Comparison of ENCODE assay signal across 13 mouse cellular contexts in genomic region chr7:101696931-101697723, GRCm38 (mm10). TPM values are rescaled to one million over a fixed set of nuclear protein-coding genes. Genes with fewer than 3 reads are reported as not detected.
DNase-seq lines count a peak whose midpoint lies in the region; ATAC-seq lines count a peak whose summit lies in the region.
"Had no signal": no experiment of that assay in that cellular context is flagged by ENCODE, and none has a peak within 500 bp of the region (broad histone marks: within the 10 kb centered on the region; RNA-seq: fewer than 3 reads in every experiment).

No protein-coding gene starts in this region.

- H3K9ac ChIP-seq in hindbrain, embryonic 14.5 days = no peak overlapping the region
- H3K9ac ChIP-seq in hindbrain, embryonic 11.5 days (ENCODE audit: low read depth, low read length) = no peak overlapping the region
- H3K9ac ChIP-seq: kidney, embryonic 15.5 days; lung, embryonic 15.5 days had no signal

- H3K9me3 ChIP-seq in hindbrain, embryonic 14.5 days (ENCODE audit: control insufficient read depth, low read length) = no peaks in the 10 kb centered on the region
- H3K9me3 ChIP-seq in hindbrain, embryonic 11.5 days (ENCODE audit: control insufficient read depth, low read length) = no peaks in the 10 kb centered on the region
- H3K9me3 ChIP-seq: kidney, embryonic 15.5 days; lung, embryonic 15.5 days had no signal

- no peak overlapping the region for H3K4me2 ChIP-seq in hindbrain, embryonic 14.5 days (replicated peaks)
- H3K4me2 ChIP-seq in hindbrain, embryonic 11.5 days (replicated peaks; ENCODE audit: low read depth, low read length) = no peak overlapping the region
- H3K4me2 ChIP-seq: kidney, embryonic 15.5 days; lung, embryonic 15.5 days had no signal

- 0 out of 2 replicates have a peak, but pooled peaks cover 4% of the 10 kb centered on the region for H3K4me1 ChIP-seq in hindbrain, embryonic 14.5 days (replicated peaks; ENCODE audit: control insufficient read depth, insufficient read depth, low read length)
- H3K4me1 ChIP-seq in hindbrain, embryonic 11.5 days (replicated peaks; ENCODE audit: control insufficient read depth, insufficient read depth, low read length) = no peaks in the 10 kb centered on the region
- H3K4me1 ChIP-seq: lung, embryonic 15.5 days had no signal

- peak; percentile 40; the same call in 1 of the 2 replicates for ATAC-seq in hindbrain, embryonic 14.5 days (ENCODE audit: low FRiP score)
- ATAC-seq in hindbrain, embryonic 11.5 days (ENCODE audit: low FRiP score) = no peak
- peak; percentile 53 for ATAC-seq in erythroblast, adult 5-6 weeks (replicated peaks; ENCODE audit: low FRiP score, poor library complexity, severe bottlenecking)
- ATAC-seq in megakaryocyte progenitor cell, adult 5-6 weeks (replicated peaks; ENCODE audit: poor library complexity) = peak; percentile 96

- no peak overlapping the region for H3K4me3 ChIP-seq in hindbrain, embryonic 14.5 days (replicated peaks; ENCODE audit: low read length)
- no peak overlapping the region for H3K4me3 ChIP-seq in hindbrain, embryonic 11.5 days (ENCODE audit: low read depth, low read length)
- H3K4me3 ChIP-seq: kidney, embryonic 15.5 days; lung, embryonic 15.5 days; myocyte had no signal

- H3K27ac ChIP-seq in hindbrain, embryonic 14.5 days = no peak overlapping the region
- H3K27ac ChIP-seq in hindbrain, embryonic 11.5 days (ENCODE audit: low read depth, low read length) = no peak overlapping the region
- H3K27ac ChIP-seq: kidney, embryonic 15.5 days; lung, embryonic 15.5 days had no signal

- H3K27me3 ChIP-seq in hindbrain, embryonic 14.5 days (ENCODE audit: control insufficient read depth, insufficient read depth, low read length) = no peaks in the 10 kb centered on the region
- H3K27me3 ChIP-seq in hindbrain, embryonic 11.5 days (ENCODE audit: control insufficient read depth, insufficient read depth, low read length) = no peaks in the 10 kb centered on the region
- H3K27me3 ChIP-seq: kidney, embryonic 15.5 days; lung, embryonic 15.5 days had no signal

- WGBS in hindbrain, embryonic 14.5 days = 66% methylated on average over 10 of the region's 10 CpGs
- 90% methylated on average over 10 of the region's 10 CpGs for WGBS in hindbrain, embryonic 11.5 days

- DNase-seq in hindbrain, embryonic 14.5 days (ENCODE audit: low spot score) = peak; percentile 51
- no peak for DNase-seq in hindbrain, embryonic 11.5 days (ENCODE audit: low spot score)
- peak; percentile 90 for DNase-seq in MN1 (ENCODE audit: low spot score)
- no peak for DNase-seq in layer of hippocampus, adult 9-11 months
- DNase-seq in gastrocnemius, postnatal 25 days = no peak
- DNase-seq: heart, postnatal 4 days; layer of hippocampus, postnatal 36 days; right cerebral cortex, postnatal 14 days had no signal

- no peaks in the 10 kb centered on the region for H3K36me3 ChIP-seq in hindbrain, embryonic 14.5 days (replicated peaks; ENCODE audit: control insufficient read depth, insufficient read depth)
- no peaks in the 10 kb centered on the region for H3K36me3 ChIP-seq in hindbrain, embryonic 11.5 days (ENCODE audit: control insufficient read depth, insufficient read depth, low read length)
- H3K36me3 ChIP-seq: kidney, embryonic 15.5 days; lung, embryonic 15.5 days had no signal

RNA-seq across cellular contexts. Expression of gene Clpb, which starts 33.7 kb away (rescaled TPM):
- 33.0 and 39.8 TPM in 2 replicates for polyA plus RNA-seq in hindbrain, embryonic 14.5 days (2014; fragmentation: Nextera tagmentation; extraction: Ambion mirVana)
- 29.4 and 34.1 TPM in 2 replicates for polyA plus RNA-seq in hindbrain, embryonic 11.5 days (2014; fragmentation: Nextera tagmentation; extraction: Ambion mirVana)
- 0.38 and 0.42 TPM in 2 replicates for total RNA-seq in erythroblast, adult 5-6 weeks (2015; ENCODE audit: low replicate concordance)
- 3.8 and 10.5 TPM in 2 replicates for total RNA-seq in erythroblast, adult 5-6 weeks (2017; ENCODE audit: low replicate concordance)
- total RNA-seq in megakaryocyte progenitor cell, adult 5-6 weeks (2015) = 7.2 and 9.9 TPM in 2 replicates
- 32.9 and 45.8 TPM in 2 replicates for total RNA-seq in megakaryocyte progenitor cell, adult 5-6 weeks (2017)
- total RNA-seq in gastrocnemius, postnatal 25 days (2021) = 10 to 100 TPM; 49.2 to 50.8 TPM

Comparison
In these comparisons a context has a peak if more than half of its experiments do, and no peak if none do; other contexts are left out.
1. DNase-seq: peak in hindbrain, embryonic 14.5 days (single experiment) and MN1 (single experiment); none in hindbrain, embryonic 11.5 days (single experiment), layer of hippocampus, adult 9-11 months (single experiment) and gastrocnemius, postnatal 25 days (single experiment).